Mouse (Mus musculus): Measurements from ENCODE around the gene Camk2d. TPM values are rescaled to one million over a fixed set of nuclear protein-coding genes. Genes with fewer than 3 reads are reported as not detected.

Gene Camk2d
- polyA plus RNA-seq, 1 experiment from 2014 or later, result 19.7 TPM

DNA sequence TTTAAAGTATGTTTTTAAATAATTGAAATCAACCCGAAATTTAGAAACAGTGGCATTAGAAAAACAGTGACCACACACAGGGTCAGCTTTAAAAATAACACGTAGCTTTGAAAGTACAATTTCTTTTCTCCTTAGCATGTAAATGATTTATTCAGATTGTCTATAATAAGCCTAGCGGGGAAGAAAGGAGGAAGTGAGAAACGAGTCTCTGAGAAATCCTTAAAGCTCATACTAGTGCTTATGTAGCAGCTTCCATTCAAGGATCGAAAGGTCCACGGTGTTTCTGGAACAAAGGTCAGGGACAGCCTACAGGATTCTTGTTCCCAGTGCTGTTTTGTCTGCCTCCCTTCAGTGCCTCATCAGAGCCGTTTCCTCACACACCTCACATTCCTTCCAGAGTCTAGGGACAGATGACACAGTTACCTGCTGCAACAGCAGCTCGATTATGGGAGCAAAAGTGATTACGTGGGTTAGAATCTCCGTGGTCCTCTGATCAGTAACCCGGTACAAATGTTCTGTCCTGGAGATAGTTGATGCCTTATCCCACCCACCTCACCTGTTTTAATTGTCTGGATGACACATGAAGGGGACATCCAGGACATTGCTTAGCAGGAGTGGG, 17.5 kb downstream of the Camk2d start:
- H3K27ac ChIP-seq (replicated peaks), result no peak overlapping the region
- 57% methylated on average over 11 of the region's 11 CpGs for WGBS
- H3K9me3 ChIP-seq, result no peaks in the 10 kb centered on the region
- H3K27me3 ChIP-seq, result no peaks in the 10 kb centered on the region
- no peak overlapping the region for H3K4me3 ChIP-seq
- H3K9ac ChIP-seq (replicated peaks), result no peak overlapping the region
- H3K4me1 ChIP-seq, result 0 out of 2 replicates have a peak, but pooled peaks cover 5% of the 10 kb centered on the region
- ATAC-seq (ENCODE audit: low FRiP score, low read depth), result no peak
- H3K36me3 ChIP-seq, result no peaks in the 10 kb centered on the region
- no peak overlapping the region for H3K4me2 ChIP-seq (replicated peaks)

DNA sequence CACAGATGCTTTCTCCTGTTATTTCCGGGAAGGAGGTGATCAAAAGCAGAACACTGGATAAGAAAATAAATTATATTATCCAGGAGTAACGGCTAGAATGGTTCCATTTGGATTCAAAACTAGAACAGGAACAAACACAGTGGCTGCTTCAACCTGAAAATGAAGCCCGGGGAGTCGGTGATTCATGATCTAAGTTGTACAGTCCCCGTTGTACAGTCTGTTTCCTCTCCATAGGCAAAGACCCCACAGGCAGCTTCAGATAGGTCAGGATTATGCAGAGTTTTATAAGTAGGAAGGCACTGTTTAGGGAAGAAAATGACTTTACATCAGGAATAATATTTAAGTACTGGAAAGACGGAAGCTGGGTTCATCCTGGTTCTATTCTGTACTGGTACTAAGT, 19.2 kb downstream of the Camk2d start:
- WGBS, result 84% methylated on average over 6 of the region's 6 CpGs
- Histone ChIP-seq H3K36me3 (no peaks in the 10 kb centered on the region), H3K4me3 (no peak overlapping the region), H3K9ac (replicated peaks) (no peak overlapping the region), H3K9me3 (no peaks in the 10 kb centered on the region), H3K27ac (replicated peaks) (no peak overlapping the region), H3K27me3 (no peaks in the 10 kb centered on the region), H3K4me2 (replicated peaks) (no peak overlapping the region), H3K4me1 (0 out of 2 replicates have a peak, but pooled peaks cover 5% of the 10 kb centered on the region)
- ATAC-seq (ENCODE audit: low FRiP score, low read depth), result no peak

DNA sequence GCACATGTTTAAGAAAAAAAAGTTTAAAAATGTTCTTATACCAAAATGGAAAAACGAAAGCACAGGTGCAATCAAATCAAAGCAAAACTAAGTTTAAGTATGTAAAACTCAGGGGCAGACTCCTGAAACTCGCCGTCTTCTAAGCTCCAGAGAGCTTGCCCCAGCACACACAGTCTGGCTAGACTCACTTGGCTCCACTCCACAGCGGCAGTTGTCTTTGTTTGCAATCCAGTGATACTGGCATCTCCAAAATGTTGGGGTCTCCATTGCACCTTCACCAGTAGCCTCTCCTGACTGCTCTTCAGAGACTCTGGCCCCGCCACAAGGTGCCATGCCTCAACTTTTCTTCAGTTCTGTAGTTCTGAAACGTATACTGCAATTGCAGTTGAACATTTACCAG, 24.1 kb downstream of the Camk2d start:
- no peaks in the 10 kb centered on the region for H3K27me3 ChIP-seq
- no peaks in the 10 kb centered on the region for H3K9me3 ChIP-seq
- no peak for ATAC-seq (ENCODE audit: low FRiP score, low read depth)
- WGBS, result 91% methylated on average over 6 of the region's 6 CpGs
- H3K4me1 ChIP-seq, result no peaks in the 10 kb centered on the region
- no peak overlapping the region for H3K9ac ChIP-seq (replicated peaks)
- no peak overlapping the region for H3K27ac ChIP-seq (replicated peaks)
- H3K4me2 ChIP-seq (replicated peaks), result no peak overlapping the region
- H3K36me3 ChIP-seq, result no peaks in the 10 kb centered on the region
- H3K4me3 ChIP-seq, result no peak overlapping the region

DNA sequence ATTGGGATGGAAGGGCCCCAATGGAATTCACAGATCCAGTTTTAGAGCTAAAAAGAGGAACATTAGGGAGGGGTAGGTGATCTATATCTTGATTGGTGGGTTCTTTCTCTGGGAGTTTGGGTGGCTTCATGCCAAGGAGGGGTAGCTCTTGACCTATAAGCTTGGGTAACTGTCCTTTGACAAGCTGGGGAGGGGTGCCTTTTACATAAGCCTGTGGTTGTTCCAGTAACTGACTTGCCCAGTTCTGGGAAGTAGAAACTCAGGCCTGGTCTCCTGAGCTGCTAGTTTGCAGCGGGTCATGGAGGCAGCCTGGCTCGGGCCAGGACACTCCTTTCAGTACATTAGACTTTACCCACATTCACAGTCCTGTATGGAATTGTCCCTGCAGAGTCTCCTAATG, 26.4 kb downstream of the Camk2d start:
- H3K9ac ChIP-seq (replicated peaks), result no peak overlapping the region
- 97% methylated on average over 2 of the region's 2 CpGs for WGBS
- ATAC-seq (ENCODE audit: low FRiP score, low read depth), result no peak
- H3K4me2 ChIP-seq (replicated peaks), result no peak overlapping the region
- H3K4me1 ChIP-seq, result no peaks in the 10 kb centered on the region
- H3K36me3 ChIP-seq, result no peaks in the 10 kb centered on the region
- no peaks in the 10 kb centered on the region for H3K27me3 ChIP-seq
- no peak overlapping the region for H3K27ac ChIP-seq (replicated peaks)
- H3K4me3 ChIP-seq, result no peak overlapping the region
- no peaks in the 10 kb centered on the region for H3K9me3 ChIP-seq

DNA sequence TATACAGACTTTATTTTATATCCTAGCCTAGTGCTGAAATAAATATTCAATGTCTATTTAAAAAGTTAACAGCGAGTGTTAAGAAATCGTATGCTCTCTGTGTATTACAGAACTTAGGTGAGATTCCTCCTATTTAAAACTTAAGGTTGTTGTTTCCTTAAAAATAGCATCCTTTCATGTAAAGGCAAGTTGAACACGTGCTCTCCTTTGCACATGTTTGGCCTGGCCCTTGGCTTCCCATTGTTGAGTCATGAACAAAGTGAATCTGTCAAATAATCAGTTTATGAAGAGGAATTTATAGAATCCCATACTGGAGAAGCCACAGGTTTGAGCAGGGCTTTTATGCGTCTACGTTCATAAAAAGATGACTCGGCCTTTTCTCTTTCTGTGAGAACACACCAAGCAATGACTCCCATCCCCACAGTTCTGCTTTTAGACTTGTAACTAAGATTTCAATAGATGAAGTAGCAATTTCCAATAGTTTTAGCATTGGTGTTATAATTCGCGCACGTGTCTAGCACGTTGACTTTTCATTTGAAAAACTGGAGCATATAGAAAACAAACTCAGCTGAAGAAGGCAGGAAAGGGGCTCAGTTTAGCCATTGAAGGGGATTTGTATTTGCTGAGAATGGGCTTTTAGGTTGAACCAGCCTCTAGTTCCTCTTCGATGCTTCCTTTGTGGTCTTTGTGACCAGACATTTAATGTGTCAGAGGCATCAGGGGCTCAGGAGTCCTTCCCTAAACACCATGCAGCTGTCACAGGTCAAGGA, 29.1 kb downstream of the Camk2d start:
- 79% methylated on average over 11 of the region's 11 CpGs for WGBS
- H3K9ac ChIP-seq (replicated peaks), result no peak overlapping the region
- no peak overlapping the region for H3K27ac ChIP-seq (replicated peaks)
- no peaks in the 10 kb centered on the region for H3K4me1 ChIP-seq
- no peak for ATAC-seq (ENCODE audit: low FRiP score, low read depth)
- H3K4me2 ChIP-seq (replicated peaks), result no peak overlapping the region
- no peaks in the 10 kb centered on the region for H3K27me3 ChIP-seq
- no peaks in the 10 kb centered on the region for H3K36me3 ChIP-seq
- no peaks in the 10 kb centered on the region for H3K9me3 ChIP-seq
- no peak overlapping the region for H3K4me3 ChIP-seq

DNA sequence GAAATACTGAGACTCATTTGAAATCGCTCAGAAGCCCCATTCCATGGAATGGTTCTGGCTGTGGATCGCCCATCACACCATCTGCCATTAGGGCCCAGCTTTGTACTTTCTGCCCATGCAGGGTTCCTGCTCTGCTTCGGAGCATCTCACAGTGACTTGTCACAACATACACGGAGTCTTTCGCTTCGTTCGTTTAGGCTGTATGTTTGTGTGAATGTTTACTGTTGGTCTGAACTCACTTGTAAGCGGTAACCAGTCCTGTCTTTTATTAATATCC, 29.6 kb downstream of the Camk2d start:
- Histone ChIP-seq H3K9ac (replicated peaks) (no peak overlapping the region), H3K9me3 (no peaks in the 10 kb centered on the region), H3K27ac (replicated peaks) (no peak overlapping the region), H3K36me3 (no peaks in the 10 kb centered on the region), H3K4me3 (no peak overlapping the region), H3K4me2 (replicated peaks) (no peak overlapping the region), H3K27me3 (no peaks in the 10 kb centered on the region), H3K4me1 (no peaks in the 10 kb centered on the region)
- no peak for ATAC-seq (ENCODE audit: low FRiP score, low read depth)
- 75% methylated on average over 8 of the region's 8 CpGs for WGBS

DNA sequence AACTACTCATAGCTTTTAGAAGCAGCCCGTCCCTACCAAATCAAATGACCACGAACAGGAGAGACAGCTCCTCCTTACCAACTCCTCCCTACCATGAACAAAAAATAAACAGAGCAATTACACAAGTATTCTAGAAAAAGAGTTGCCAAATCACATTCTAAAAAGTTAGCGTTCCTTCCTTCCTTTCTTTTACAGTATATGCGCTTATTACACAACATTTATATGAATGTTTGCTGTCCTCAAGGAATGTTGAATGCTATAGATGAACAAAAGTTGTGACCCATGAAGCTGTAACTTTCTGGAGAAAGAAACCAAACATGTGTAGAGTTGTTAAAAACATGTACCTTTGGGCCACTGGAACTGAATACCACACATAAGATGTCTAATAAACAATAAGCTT, 31.9 kb downstream of the Camk2d start:
- WGBS, result 87% methylated on average over 4 of the region's 4 CpGs
- no peak overlapping the region for H3K4me2 ChIP-seq (replicated peaks)
- H3K9ac ChIP-seq (replicated peaks), result no peak overlapping the region
- H3K36me3 ChIP-seq, result no peaks in the 10 kb centered on the region
- H3K4me1 ChIP-seq, result no peaks in the 10 kb centered on the region
- H3K27me3 ChIP-seq, result no peaks in the 10 kb centered on the region
- no peak for ATAC-seq (ENCODE audit: low FRiP score, low read depth)
- H3K9me3 ChIP-seq, result no peaks in the 10 kb centered on the region
- no peak overlapping the region for H3K4me3 ChIP-seq
- no peak overlapping the region for H3K27ac ChIP-seq (replicated peaks)

DNA sequence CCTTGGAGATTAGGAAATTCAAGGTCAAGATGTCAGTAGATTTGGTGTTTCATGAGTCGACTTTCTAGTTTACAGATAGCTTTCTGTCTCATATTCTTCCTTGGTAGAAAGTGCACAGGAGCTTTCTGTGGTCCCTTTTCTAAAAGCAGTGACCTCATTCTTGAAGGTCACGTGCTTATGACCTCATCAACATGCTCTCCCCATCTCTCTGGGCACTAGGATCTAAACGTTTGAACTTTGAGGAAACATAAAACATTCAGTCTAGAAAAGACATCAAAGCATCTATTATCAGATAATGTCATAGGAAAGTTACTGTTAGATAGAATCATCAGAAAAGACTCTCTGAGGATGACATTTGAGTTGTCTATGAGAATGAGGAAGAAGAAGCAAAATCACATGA, 32.3 kb downstream of the Camk2d start:
- H3K4me3 ChIP-seq, result no peak overlapping the region
- no peaks in the 10 kb centered on the region for H3K27me3 ChIP-seq
- 81% methylated on average over 3 of the region's 3 CpGs for WGBS
- H3K9me3 ChIP-seq, result no peaks in the 10 kb centered on the region
- no peak overlapping the region for H3K9ac ChIP-seq (replicated peaks)
- H3K27ac ChIP-seq (replicated peaks), result no peak overlapping the region
- H3K4me2 ChIP-seq (replicated peaks), result no peak overlapping the region
- ATAC-seq (ENCODE audit: low FRiP score, low read depth), result no peak
- H3K36me3 ChIP-seq, result no peaks in the 10 kb centered on the region
- H3K4me1 ChIP-seq, result no peaks in the 10 kb centered on the region

DNA sequence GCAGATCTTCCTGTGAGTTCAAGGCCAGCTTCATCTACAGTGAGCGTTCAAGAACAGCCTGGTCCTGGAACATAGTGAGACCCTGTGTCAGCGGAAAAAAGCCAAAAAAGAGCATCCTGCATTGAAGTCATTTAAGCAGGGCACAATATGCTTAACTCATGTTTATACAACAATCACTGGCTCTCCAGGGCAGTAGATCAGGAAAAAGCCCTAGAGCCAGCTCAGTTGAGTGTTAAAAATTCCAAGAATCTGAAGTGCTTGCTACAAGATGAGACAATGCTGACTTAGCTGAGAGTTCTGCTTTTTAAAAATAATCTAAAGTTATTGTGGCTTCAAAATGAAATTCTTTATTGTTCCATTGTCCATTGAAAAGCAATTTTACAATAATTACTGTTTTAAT, 32.9 kb downstream of the Camk2d start:
- Histone ChIP-seq H3K9me3 (no peaks in the 10 kb centered on the region), H3K4me2 (replicated peaks) (no peak overlapping the region), H3K4me3 (no peak overlapping the region), H3K4me1 (no peaks in the 10 kb centered on the region; the same call in 1 of the 2 replicates), H3K27ac (replicated peaks) (no peak overlapping the region), H3K27me3 (no peaks in the 10 kb centered on the region), H3K36me3 (no peaks in the 10 kb centered on the region), H3K9ac (replicated peaks) (no peak overlapping the region)
- 83% methylated on average over 2 of the region's 2 CpGs for WGBS
- no peak for ATAC-seq (ENCODE audit: low FRiP score, low read depth)

DNA sequence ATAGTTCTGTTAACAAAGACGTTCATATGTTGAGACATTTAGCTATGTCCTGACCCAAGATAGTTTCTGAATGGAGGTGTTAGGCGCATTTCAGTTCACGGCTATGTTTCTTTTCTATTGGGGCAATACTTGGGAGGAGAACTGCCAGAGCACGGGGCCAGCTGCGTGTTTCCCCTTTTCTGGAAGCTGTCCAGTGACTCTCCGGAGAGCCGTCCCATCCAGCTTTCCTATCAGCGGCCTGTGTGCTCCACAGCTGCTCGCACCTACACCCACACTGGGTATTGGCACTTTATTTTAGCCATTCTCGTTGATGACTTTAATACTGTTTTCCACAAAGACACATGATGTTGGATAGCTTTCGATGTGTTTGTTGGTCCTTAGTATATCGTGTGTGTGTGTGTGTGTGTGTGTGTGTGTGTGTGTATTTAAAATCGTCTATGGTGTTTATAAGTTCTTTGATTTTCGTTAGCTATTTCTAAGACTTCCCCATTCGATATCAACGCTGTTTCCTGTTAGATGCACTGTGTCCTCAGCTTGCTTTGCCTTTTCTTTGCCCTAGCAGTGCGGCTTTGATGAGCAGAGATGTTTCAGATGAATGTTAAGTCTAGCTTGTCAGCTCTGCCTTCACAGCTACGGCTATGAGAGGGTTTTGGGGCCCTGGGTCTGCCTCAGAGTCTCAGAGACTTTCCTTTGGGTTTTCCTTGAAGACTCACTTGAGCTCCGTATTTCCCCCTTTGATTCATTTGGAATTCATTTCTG, 34.2 kb downstream of the Camk2d start:
- Histone ChIP-seq H3K9me3 (no peaks in the 10 kb centered on the region), H3K27ac (replicated peaks) (no peak overlapping the region), H3K36me3 (no peaks in the 10 kb centered on the region), H3K27me3 (no peaks in the 10 kb centered on the region), H3K4me1 (no peaks in the 10 kb centered on the region; the same call in 1 of the 2 replicates), H3K9ac (replicated peaks) (no peak overlapping the region), H3K4me2 (replicated peaks) (no peak overlapping the region), H3K4me3 (no peak overlapping the region)
- WGBS, result 88% methylated on average over 19 of the region's 19 CpGs
- ATAC-seq (ENCODE audit: low FRiP score, low read depth), result no peak

DNA sequence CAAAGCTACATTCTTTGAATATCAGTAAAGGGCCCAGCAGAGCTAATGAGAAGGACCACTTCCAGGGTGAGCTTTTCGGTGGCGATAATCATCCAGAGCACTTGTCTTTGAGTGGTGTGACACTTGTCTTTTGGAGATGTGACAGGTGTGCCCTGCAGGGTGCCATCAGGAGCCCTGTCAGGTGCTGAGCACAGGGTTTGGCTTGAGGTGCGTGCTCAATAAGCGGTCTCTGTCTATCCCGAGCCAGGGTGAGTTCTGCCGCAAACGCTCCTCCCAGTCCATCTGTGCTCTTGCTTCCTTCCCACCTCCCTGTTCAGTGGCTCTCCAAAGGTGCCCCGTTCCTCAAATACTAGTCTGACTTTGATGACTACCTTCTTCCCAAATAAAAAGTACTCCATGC, 35.5 kb downstream of the Camk2d start:
- WGBS, result 75% methylated on average over 8 of the region's 8 CpGs
- no peaks in the 10 kb centered on the region for H3K36me3 ChIP-seq

DNA sequence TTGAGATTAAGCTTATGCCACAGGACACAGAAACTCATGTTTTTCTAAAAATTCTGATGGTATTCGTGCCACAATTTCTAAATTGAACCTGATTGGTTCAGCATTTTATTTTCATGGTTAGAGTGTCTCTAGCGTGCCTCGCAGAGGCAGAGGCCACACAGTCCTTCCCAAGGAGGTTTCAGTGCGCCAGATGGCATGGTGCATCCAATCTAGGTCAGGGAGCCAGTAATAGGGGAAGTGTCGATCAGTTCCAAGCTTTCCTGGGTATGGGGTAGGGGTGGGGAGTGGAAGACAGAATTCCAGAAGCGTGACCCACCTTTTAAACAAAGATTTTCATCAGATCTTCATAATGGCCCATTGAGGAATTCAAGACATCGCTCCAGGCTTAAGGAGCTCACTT, 36.5 kb downstream of the Camk2d start:
- 82% methylated on average over 7 of the region's 7 CpGs for WGBS
- H3K36me3 ChIP-seq, result no peaks in the 10 kb centered on the region
- no peaks in the 10 kb centered on the region for H3K27me3 ChIP-seq
- no peak overlapping the region for H3K4me3 ChIP-seq
- no peak overlapping the region for H3K4me2 ChIP-seq (replicated peaks)
- H3K9me3 ChIP-seq, result no peaks in the 10 kb centered on the region
- no peak overlapping the region for H3K9ac ChIP-seq (replicated peaks)
- H3K27ac ChIP-seq (replicated peaks), result no peak overlapping the region
- no peak for ATAC-seq (ENCODE audit: low FRiP score, low read depth)
- H3K4me1 ChIP-seq, result no peaks in the 10 kb centered on the region; the same call in 1 of the 2 replicates

More for the DNA sequence above, 35.5 kb downstream of the Camk2d start:
- ATAC-seq (ENCODE audit: low FRiP score, low read depth), result no peak
- H3K27ac ChIP-seq (replicated peaks), result no peak overlapping the region
- no peaks in the 10 kb centered on the region for H3K27me3 ChIP-seq
- H3K4me2 ChIP-seq (replicated peaks), result no peak overlapping the region
- no peak overlapping the region for H3K9ac ChIP-seq (replicated peaks)
- no peaks in the 10 kb centered on the region; the same call in 1 of the 2 replicates for H3K4me1 ChIP-seq
- H3K9me3 ChIP-seq, result no peaks in the 10 kb centered on the region
- H3K4me3 ChIP-seq, result no peak overlapping the region
